Mouse (Mus musculus) liver, embryonic 13.5 days (tissue): ENCODE data around the gene Bicral. TPM values are rescaled to one million over a fixed set of nuclear protein-coding genes. Genes with fewer than 3 reads are reported as not detected.

ENCODE experiments used
- ATAC-seq: fragments of 200-750 bp; cut with Nextera tagmentation; 2 replicates; pipeline ENCODE4 v1.8.0; 2017; ENCODE audit warnings: low read depth, mild to moderate bottlenecking, moderate number of reproducible peaks, moderate library complexity
- DNase-seq: peaks from one replicate; pipeline ENCODE4 v3.0.0; 2022
- H3K27ac ChIP-seq: fragments of 300-500 bp; sonication (generic); 2 replicates; pipeline ENCODE4 v1.5.1; 2015; ENCODE audit warnings: moderate library complexity, mild to moderate bottlenecking, inconsistent platforms
- H3K27me3 ChIP-seq: fragments of 300-500 bp; sonication (generic); 2 replicates; pipeline ENCODE4 v1.6.1; 2015; ENCODE audit warnings: mild to moderate bottlenecking, inconsistent platforms
- H3K36me3 ChIP-seq: fragments of 300-500 bp; sonication (generic); 2 replicates; pipeline ENCODE4 v1.6.1; 2015; ENCODE audit warnings: mild to moderate bottlenecking, inconsistent platforms
- H3K4me1 ChIP-seq: fragments of 300-500 bp; sonication (generic); replicated peaks from 2 replicates; pipeline ENCODE4 v1.6.1; 2015; ENCODE audit warnings: inconsistent platforms
- H3K4me2 ChIP-seq: fragments of 300-500 bp; sonication (generic); 2 replicates; pipeline ENCODE4 v1.6.1; 2015; ENCODE audit warnings: inconsistent platforms, mild to moderate bottlenecking, moderate library complexity
- H3K4me3 ChIP-seq: fragments of 300-500 bp; sonication (generic); replicated peaks from 2 replicates; pipeline ENCODE4 v1.5.1; 2015; ENCODE audit warnings: mild to moderate bottlenecking, inconsistent platforms
- H3K9ac ChIP-seq: fragments of 300-500 bp; sonication (generic); 2 replicates; pipeline ENCODE4 v1.6.1; 2015; ENCODE audit warnings: mild to moderate bottlenecking, inconsistent platforms
- H3K9me3 ChIP-seq: fragments of 300-500 bp; sonication (generic); replicated peaks from 2 replicates; pipeline ENCODE4 v1.6.1; 2016; ENCODE audit warnings: inconsistent platforms
- WGBS: fragments of 180-500 bp; shearing (Covaris S2); methylation state at CpG from one replicate; pipeline ENCODE4 v1.1.7; 2015; ENCODE audit not compliant: insufficient replicate concordance; 5-methylcytosine and 5-hydroxymethylcytosine counted together
- polyA plus RNA-seq: library from polyadenylated mRNA; unstranded; fragments of >200 nt; fragmentation: Nextera tagmentation; extraction: Ambion mirVana; gene quantifications from 2 replicates; pipeline ENCODE4 v1.2.1, GENCODE M21; 2015

Gene Bicral
- polyA plus RNA-seq: 2.6 and 3.6 TPM in 2 replicates

GRCm38 (mm10) chr17:46857903-46858748 is at the start of gene Bicral:
Gene Bicral, minus strand, starts transcription at chr17:46858482.
- Histone ChIP-seq H3K27ac (peak within 1 kb of the TSS; percentile 96), H3K4me1 (peaks cover 36% of the 10 kb centered on the region), H3K27me3 (no peaks in the 10 kb centered on the region), H3K9ac (peak within 1 kb of the TSS; percentile 98), H3K9me3 (no peaks in the 10 kb centered on the region), H3K36me3 (no peaks in the 10 kb centered on the region), H3K4me3 (peak within 1 kb of the TSS; percentile 88), H3K4me2 (peak within 1 kb of the TSS; percentile 73)
- under 1% methylated on average over 60 of the region's 65 CpGs for WGBS
- DNase-seq: peak; percentile 60
- peak; percentile 33 for ATAC-seq

DNA sequence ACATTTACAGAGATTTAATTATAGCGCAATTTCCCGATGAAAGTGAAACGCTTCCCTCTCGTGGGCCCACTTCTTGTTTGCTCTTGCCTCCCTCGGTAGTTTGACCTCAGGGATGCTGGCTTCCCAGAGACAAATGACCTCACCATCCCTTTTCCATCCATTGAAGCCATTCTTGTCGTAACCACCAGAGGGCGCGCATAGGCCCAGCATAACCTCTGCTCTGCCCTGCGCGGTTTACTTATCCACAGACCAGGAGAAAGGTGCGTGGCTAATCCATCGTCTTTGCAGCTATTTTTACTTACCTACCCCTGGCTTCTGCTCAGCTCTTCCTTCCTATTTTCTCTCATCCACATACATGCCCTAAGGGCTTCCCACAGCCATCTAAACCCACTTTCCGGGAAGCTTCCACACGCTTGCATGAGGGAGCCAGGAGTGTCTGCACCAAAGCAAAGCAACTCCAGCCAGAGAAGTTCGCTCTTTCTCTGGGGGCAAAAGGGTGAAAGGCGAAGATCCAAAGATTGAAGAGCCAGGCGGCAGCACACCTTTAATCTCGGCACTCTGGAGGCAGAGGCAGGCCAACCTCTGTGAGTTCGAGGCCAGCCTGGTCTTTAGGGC is 45.7 kb upstream of the Bicral start:
- Histone ChIP-seq H3K36me3 (no peaks in the 10 kb centered on the region), H3K27ac (no peak overlapping the region), H3K4me1 (peaks cover 3% of the 10 kb centered on the region; the same call in 1 of the 2 replicates), H3K4me3 (no peak overlapping the region), H3K4me2 (no peak overlapping the region), H3K9me3 (no peaks in the 10 kb centered on the region), H3K9ac (no peak overlapping the region), H3K27me3 (no peaks in the 10 kb centered on the region)
- 18% methylated on average over 19 of the region's 19 CpGs for WGBS
- peak; percentile 60 for DNase-seq
- ATAC-seq: peak; percentile 51; the same call in 1 of the 2 replicates

GRCm38 (mm10) chr17:46900941-46901340 is 42.7 kb upstream of the Bicral start:
- ATAC-seq (no peak), DNase-seq (no peak)
- Histone ChIP-seq H3K36me3 (no peaks in the 10 kb centered on the region), H3K4me2 (no peak overlapping the region), H3K4me3 (no peak overlapping the region), H3K27ac (no peak overlapping the region), H3K9ac (no peak overlapping the region), H3K4me1 (peaks cover 3% of the 10 kb centered on the region; the same call in 1 of the 2 replicates), H3K9me3 (no peaks in the 10 kb centered on the region), H3K27me3 (no peaks in the 10 kb centered on the region)
- 45% methylated on average over 2 of the region's 2 CpGs for WGBS

- no peak for ATAC-seq
- H3K27ac ChIP-seq: no peak overlapping the region
- no peak overlapping the region for H3K9ac ChIP-seq
- DNase-seq: no peak
- peaks cover 7% of the 10 kb centered on the region for H3K36me3 ChIP-seq
- no peak overlapping the region for H3K4me2 ChIP-seq
- 48% methylated on average over 13 of the region's 13 CpGs for WGBS
- peaks cover 16% of the 10 kb centered on the region for H3K4me1 ChIP-seq
- H3K9me3 ChIP-seq: no peaks in the 10 kb centered on the region
- no peaks in the 10 kb centered on the region for H3K27me3 ChIP-seq
- no peak overlapping the region for H3K4me3 ChIP-seq
Observed at GRCm38 (mm10) chr17:46897221-46897950, 39.1 kb upstream of the Bicral start.

GRCm38 (mm10) chr17:46895426-46895825 is 37.1 kb upstream of the Bicral start:
- no peak for ATAC-seq
- H3K9ac ChIP-seq: no peak overlapping the region
- H3K4me3 ChIP-seq: no peak overlapping the region
- DNase-seq: no peak
- H3K27ac ChIP-seq: no peak overlapping the region
- H3K4me1 ChIP-seq: peaks cover 30% of the 10 kb centered on the region
- no peaks in the 10 kb centered on the region for H3K27me3 ChIP-seq
- WGBS: 85% methylated on average over 9 of the region's 9 CpGs
- H3K9me3 ChIP-seq: no peaks in the 10 kb centered on the region
- H3K4me2 ChIP-seq: no peak overlapping the region
- peaks cover 11% of the 10 kb centered on the region for H3K36me3 ChIP-seq

GRCm38 (mm10) chr17:46890843-46891594 is 32.7 kb upstream of the Bicral start:
- 2% methylated on average over 63 of the region's 64 CpGs for WGBS
- Histone ChIP-seq H3K27me3 (no peaks in the 10 kb centered on the region), H3K4me3 (peak overlapping the region; percentile 91), H3K27ac (peak overlapping the region; percentile 86), H3K4me2 (peak overlapping the region; percentile 100), H3K4me1 (peaks cover 67% of the 10 kb centered on the region), H3K9ac (peak overlapping the region; percentile 94), H3K36me3 (peaks cover 11% of the 10 kb centered on the region), H3K9me3 (no peaks in the 10 kb centered on the region)
- ATAC-seq: peak; percentile 42
- peak; percentile 35 for DNase-seq

DNA sequence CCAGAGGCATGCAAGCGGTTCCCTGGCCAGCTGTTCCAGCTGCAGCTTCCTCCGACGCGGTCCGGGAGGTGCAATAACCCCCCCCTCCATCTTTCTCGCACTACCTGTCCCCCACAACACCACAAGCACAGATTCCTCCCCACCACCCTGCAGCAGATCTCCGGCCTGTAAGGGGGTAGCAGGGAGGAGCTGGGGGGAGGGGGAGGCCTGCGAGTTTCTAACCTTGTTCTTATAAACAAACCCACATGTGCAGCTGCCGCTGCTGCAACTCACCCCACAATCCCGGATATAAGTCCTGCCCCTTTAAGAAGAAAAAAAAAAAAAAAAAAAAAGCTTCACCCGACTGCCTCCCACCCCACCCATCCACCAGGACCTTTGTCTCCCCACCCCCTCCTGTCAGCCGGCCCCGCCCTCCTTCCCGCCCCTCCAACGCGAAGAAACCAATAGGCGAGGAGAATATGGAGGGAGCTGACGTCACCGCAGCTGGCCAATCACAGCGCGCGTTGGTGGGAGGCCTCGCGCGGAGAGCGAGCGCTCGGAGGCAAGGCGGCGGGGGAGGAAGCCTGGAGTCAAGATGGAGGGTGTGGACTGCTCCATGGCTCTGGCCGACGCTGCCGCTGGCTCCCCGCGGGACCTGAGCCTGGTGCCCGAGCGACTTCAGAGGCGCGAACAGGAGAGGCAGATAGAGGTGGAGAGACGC is 32.0 kb upstream of the Bicral start, which contains the start of gene Tbcc:
TSS of gene Tbcc (plus strand) at position 569 of the 700 bp plus-strand sequence.
- peak within 1 kb of the TSS; percentile 94 for H3K9ac ChIP-seq
- H3K27me3 ChIP-seq: no peaks in the 10 kb centered on the region
- ATAC-seq: peak; percentile 89
- peak; percentile 94 for DNase-seq
- H3K4me2 ChIP-seq: peak within 1 kb of the TSS; percentile 100
- H3K4me1 ChIP-seq: peaks cover 75% of the 10 kb centered on the region
- H3K36me3 ChIP-seq: peaks cover 11% of the 10 kb centered on the region
- WGBS: under 1% methylated on average over 40 of the region's 40 CpGs
- peak within 1 kb of the TSS; percentile 91 for H3K4me3 ChIP-seq
- H3K27ac ChIP-seq: peak within 1 kb of the TSS; percentile 93
- no peaks in the 10 kb centered on the region for H3K9me3 ChIP-seq

DNA sequence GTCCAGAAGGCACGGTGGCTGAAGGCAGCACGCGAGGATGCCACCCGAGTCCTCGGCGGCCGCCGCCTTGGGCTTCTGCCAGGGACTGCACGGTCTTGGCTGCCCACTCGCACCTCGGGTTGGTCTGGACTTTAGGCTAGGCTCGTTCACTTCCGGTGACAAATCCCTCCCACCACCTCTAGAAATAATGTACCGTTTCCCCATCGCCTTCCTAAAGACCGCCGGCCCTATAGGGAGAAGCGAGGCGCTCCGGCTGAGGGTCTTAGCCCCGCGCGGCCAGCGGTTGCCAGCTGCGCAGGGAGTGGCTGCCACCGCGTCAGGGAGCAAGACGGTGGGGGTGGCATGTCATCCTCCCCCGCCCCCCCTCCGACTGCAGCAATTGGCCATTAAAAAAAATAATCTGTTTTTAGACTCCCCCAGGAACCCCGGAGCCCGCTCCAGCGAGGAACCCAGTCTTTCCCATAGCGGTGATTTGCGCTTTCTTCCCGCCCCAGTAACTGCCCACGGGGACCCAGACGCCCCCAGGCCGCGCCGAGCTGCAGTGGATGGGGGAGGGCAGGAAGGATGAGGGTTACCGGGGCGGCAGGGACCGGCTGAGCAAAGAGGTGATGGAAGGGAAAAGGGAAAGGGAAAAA is 31.3 kb upstream of the Bicral start:
- DNase-seq (peak; percentile 50), ATAC-seq (peak; percentile 14)
- peak overlapping the region; percentile 93 for H3K27ac ChIP-seq
- H3K36me3 ChIP-seq: peaks cover 11% of the 10 kb centered on the region
- no peaks in the 10 kb centered on the region for H3K27me3 ChIP-seq
- H3K9me3 ChIP-seq: no peaks in the 10 kb centered on the region
- H3K4me3 ChIP-seq: peak overlapping the region; percentile 91
- peak overlapping the region; percentile 82 for H3K9ac ChIP-seq
- H3K4me2 ChIP-seq: peak overlapping the region; percentile 99
- under 1% methylated on average over 44 of the region's 44 CpGs for WGBS
- peaks cover 82% of the 10 kb centered on the region for H3K4me1 ChIP-seq

DNA sequence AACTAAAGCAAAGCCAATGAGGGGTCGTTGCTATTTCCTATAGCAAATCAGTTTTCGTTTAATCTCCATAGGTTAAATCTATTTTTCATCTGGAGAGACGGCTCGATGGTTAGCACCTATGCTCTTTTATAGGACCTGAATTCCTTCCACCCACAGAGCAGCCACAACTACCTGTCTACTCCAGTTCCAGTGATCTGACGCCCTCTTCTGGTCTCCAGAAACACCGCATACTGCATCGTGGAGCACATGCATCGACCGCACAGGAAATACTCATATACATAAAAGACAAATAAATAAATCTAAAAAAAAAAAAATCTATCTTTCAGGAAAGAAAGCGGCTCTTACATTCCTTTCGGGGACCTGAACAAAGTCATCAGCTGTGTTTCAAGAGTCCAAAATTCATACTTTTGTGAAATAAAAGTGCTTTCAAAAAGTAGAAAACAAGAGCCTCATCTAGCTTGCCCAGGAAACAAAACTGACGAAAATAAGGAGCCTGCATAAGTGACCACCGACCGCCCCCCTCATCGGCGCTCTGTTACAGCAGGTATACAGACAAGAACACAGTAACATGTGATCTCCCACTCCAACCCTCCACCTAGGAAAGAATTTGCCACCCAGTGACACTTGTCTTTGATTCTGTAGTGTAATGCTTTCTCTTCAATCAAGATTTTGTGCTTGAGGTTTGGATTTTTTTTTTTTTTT is 30.4 kb upstream of the Bicral start:
- Histone ChIP-seq H3K9ac (peak overlapping the region; percentile 82), H3K4me2 (peak overlapping the region; percentile 99), H3K36me3 (peaks cover 8% of the 10 kb centered on the region), H3K4me3 (peak overlapping the region; percentile 91), H3K4me1 (peaks cover 88% of the 10 kb centered on the region), H3K27me3 (no peaks in the 10 kb centered on the region), H3K27ac (peak overlapping the region; percentile 93), H3K9me3 (no peaks in the 10 kb centered on the region)
- WGBS: 22% methylated on average over 16 of the region's 16 CpGs
- DNase-seq: peak; percentile 40
- ATAC-seq: no peak
